Mouse (Mus musculus) spleen, adult 2 months (tissue): ENCODE measurements around the gene Fntb. TPM values are rescaled to one million over a fixed set of nuclear protein-coding genes. Genes with fewer than 3 reads are reported as not detected.
"Not testable (repeated sequence)": the region's sequence is repeated elsewhere in the genome, so short reads cannot be mapped to it uniquely, and the experiment has no call there.

Experiments used
- DNase-seq, 2 experiments: peaks; one replicate each; pipeline versions ENCODE4 v3.0.0 to v3.0.0-alpha.2; 2012 to 2021; ENCODE audit warnings: low spot score in 2 of 2, low read depth in 1 of 2
- H3K27ac ChIP-seq: fragments of 200-500 bp; 2 replicates; pipeline ENCODE4 v1.5.1; 2012; ENCODE audit warnings: low read length, inconsistent platforms; ENCODE audit not compliant: insufficient read depth
- H3K27me3 ChIP-seq: fragments of 200-500 bp; 2 replicates; pipeline ENCODE4 v1.6.1; 2012; ENCODE audit warnings: mild to moderate bottlenecking, moderate library complexity, low read length, inconsistent platforms; ENCODE audit not compliant: control insufficient read depth, insufficient read depth
- H3K36me3 ChIP-seq: fragments of 200-500 bp; 2 replicates; pipeline ENCODE4 v1.6.1; 2012; ENCODE audit warnings: mild to moderate bottlenecking, low read length, inconsistent platforms; ENCODE audit not compliant: control insufficient read depth, insufficient read depth
- H3K4me1 ChIP-seq: fragments of 200-500 bp; 2 replicates; pipeline ENCODE4 v1.6.1; 2011; ENCODE audit warnings: inconsistent platforms; ENCODE audit not compliant: control insufficient read depth, insufficient read depth, insufficient read length
- H3K4me3 ChIP-seq: fragments of 200-500 bp; 2 replicates; pipeline ENCODE4 v1.5.1; 2011; ENCODE audit warnings: mild to moderate bottlenecking, inconsistent platforms; ENCODE audit not compliant: insufficient read depth, insufficient read length; ENCODE audit errors: extremely low read depth
- CTCF ChIP-seq: fragments of 200-500 bp; IDR thresholded peaks from 2 replicates; pipeline ENCODE4 v1.5.1; 2011; ENCODE audit warnings: mild to moderate bottlenecking, inconsistent platforms; ENCODE audit not compliant: insufficient read depth, insufficient read length, insufficient replicate concordance; ENCODE audit errors: extremely low read depth
- POLR2A ChIP-seq: fragments of 200-500 bp; IDR thresholded peaks from 2 replicates; pipeline ENCODE4 v1.6.1; 2011; ENCODE audit warnings: low read depth, low read length, inconsistent platforms
- WGBS: fragments of 180-500 bp; shearing (Covaris S2); methylation state at CpG from one replicate; pipeline ENCODE4 v1.1.7; 2018; 5-methylcytosine and 5-hydroxymethylcytosine counted together
- polyA plus RNA-seq: library from polyadenylated mRNA; depleted of rRNA; stranded (reverse); fragments of >200 nt; gene quantifications from 2 replicates; pipeline ENCODE4 v1.2.3, GENCODE M21; 2012

The Fntb gene
- polyA plus RNA-seq, 1 experiment: 18.7 TPM

DNA sequence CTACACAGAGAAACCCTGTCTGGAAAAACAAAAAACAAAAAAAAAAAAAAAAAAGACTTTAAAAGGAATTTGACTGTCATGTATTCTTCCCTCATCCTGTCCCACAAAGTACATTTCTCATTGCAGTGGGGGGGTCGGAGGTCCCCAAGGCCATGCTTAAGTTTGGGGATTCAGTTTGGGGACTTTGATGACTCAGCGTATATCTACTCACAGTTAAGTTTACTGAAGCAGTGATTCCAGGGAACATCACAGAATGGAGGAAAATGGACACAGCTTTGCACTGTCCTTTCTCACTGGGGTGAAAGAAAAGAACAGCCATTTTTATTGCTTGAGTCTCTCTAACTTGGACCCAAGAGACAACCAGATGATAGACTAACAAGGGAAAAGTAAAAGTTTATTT, 87.0 kb downstream of the Fntb start:
- TF ChIP-seq CTCF (no peak), POLR2A (no peak)
- no peak overlapping the region for H3K4me3 ChIP-seq
- H3K27ac ChIP-seq: 0 out of 2 replicates have a peak overlapping the region, but pooled peaks have one; percentile 16
- 87% methylated on average over 2 of the region's 2 CpGs for WGBS
- H3K4me1 ChIP-seq: peaks cover 2% of the 10 kb centered on the region; the same call in 1 of the 2 replicates
- no peak for DNase-seq
- no peaks in the 10 kb centered on the region for H3K36me3 ChIP-seq
- no peaks in the 10 kb centered on the region for H3K27me3 ChIP-seq

DNA sequence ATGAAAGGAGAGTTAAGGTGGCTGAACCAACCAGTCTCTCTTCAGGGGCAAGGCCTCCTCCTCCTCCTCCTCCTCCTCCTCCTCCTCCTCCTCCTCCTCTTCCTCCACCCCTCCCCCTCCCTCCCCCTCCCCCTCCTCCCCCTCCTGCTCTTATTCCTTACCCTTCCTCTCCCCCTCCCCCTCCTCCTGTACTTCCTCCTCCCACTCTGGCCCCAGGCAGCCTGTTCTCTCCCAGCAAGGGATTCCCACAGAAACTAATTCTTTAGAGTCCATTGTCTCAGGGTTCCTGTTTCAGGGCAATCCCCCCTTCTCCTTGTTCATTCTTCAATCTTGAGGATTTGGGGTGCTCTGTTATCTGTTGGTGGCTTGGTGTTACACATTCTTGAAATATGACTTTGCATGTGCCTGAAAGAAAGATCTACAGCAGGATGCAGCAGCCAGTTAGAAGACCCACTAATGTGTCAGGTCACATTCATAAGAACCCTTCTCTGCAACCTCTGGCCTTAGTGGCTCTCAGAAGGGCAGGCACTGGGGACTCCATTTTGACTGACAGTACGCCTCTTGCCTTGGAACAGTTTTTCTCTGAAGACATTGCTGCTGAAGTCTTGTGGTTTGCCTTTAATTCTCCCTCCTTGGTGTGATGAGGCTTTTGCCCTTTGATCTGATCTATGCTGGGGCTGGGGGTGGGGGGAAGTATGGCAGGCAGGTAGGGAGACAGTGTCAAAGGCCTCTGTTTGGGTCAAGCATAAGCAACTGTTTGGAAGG, 88.2 kb downstream of the Fntb start:
- H3K36me3 ChIP-seq: no peaks in the 10 kb centered on the region
- DNase-seq: no peak
- no peak for TF ChIP-seq CTCF
- H3K27ac ChIP-seq: peak overlapping the region; percentile 49
- H3K4me1 ChIP-seq: peaks cover 2% of the 10 kb centered on the region; the same call in 1 of the 2 replicates
- H3K27me3 ChIP-seq: no peaks in the 10 kb centered on the region
- WGBS: 81% methylated on average over 1 of the region's 1 CpGs
- no peak overlapping the region for H3K4me3 ChIP-seq

DNA sequence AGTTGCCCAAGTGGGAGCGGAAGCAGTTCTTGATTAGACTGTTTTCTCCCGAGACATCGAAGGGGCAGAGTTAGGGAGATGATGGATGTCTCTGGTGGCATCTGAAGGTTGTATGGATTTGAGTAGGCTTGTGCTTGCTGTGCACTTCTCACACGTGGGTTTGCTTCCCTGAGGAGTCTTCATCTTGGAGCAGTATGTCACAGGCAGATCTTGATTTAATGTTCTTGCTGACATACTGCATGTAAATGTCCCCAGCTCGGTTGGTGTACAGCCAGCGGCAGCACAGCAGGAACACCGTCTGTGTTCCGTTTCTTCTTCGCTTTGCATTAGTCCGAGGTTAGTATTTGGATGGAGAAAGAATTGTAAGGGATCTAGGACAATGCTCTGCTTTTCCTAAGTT, 91.7 kb downstream of the Fntb start:
- WGBS: 93% methylated on average over 10 of the region's 10 CpGs
- no peak overlapping the region for H3K27ac ChIP-seq
- no peaks in the 10 kb centered on the region for H3K27me3 ChIP-seq
- no peak for DNase-seq
- H3K4me1 ChIP-seq: peaks cover 4% of the 10 kb centered on the region; the same call in 1 of the 2 replicates
- no peak overlapping the region for H3K4me3 ChIP-seq
- TF ChIP-seq POLR2A: no peak
- H3K36me3 ChIP-seq: no peaks in the 10 kb centered on the region

DNA sequence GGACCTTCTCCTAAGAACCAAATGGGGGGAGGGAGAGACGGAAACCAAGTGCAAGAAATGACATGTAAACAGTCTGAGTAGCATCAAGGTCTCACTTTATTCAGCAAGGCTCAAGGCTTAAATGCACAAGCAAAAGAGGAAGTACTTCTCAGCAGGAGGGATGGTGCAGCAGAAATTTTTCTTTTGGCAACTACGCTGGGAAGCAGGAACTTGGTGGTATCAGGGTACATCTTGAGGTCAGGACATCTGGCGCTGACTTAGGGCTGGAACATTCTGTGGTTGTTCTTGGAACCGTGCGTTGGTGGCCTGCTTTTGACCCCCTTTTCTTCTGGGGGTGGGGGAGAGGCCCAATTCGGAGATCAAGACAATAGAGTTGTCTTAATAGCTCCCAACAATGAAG, 93.4 kb downstream of the Fntb start:
- not testable (repeated sequence) for H3K27me3 ChIP-seq, H3K27ac ChIP-seq, H3K36me3 ChIP-seq, H3K4me3 ChIP-seq, H3K4me1 ChIP-seq, DNase-seq
- 84% methylated on average over 6 of the region's 6 CpGs for WGBS

DNA sequence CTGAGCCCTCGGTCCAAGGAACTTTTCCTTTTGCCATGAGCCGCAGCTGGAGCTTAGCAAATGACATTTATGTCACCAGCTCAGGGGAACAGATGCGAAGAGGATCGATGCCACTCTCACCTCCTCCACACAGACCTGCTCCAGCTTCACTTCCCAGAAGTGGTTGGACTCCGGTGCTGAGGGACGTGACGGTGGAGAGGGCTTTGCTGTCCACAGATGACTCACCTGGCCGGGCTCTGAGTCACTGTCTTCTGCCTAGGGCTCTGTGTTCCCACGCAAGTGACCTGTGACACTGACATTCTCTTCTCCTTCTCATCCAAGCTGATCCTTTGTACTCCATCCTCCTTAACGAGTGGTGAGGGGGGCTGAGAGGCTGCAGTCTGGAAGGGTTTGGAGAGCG, 98.3 kb downstream of the Fntb start:
- WGBS: 95% methylated on average over 11 of the region's 11 CpGs

DNA sequence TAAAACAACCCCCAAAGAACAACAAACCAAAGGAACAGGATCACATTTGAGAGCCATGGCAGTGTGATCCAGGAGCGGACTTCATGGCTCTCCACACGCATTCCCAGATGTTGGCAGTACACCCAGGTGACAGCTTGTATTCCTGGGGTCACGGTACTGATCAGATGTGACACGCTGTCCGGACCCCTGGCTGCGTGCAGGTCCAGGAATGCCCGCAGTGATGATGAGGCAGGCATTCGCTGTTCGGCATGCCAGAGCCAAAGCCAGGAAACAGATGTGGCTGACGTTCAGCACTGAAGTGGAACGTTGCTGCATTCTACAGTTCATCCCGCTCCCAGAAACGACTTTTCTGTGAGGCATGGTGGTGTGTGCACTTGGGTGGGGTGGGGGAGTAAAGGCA, 99.9 kb downstream of the Fntb start:
- H3K27me3 ChIP-seq: no peaks in the 10 kb centered on the region
- 94% methylated on average over 13 of the region's 13 CpGs for WGBS
- H3K4me1 ChIP-seq: no peaks in the 10 kb centered on the region
- no peak for DNase-seq
- no peak overlapping the region for H3K27ac ChIP-seq
- no peak overlapping the region for H3K4me3 ChIP-seq
- 0 out of 2 replicates have a peak, but pooled peaks cover 1% of the 10 kb centered on the region for H3K36me3 ChIP-seq
- no peak for TF ChIP-seq CTCF
- no peak for TF ChIP-seq POLR2A

More for the DNA sequence above, 98.3 kb downstream of the Fntb start:
- TF ChIP-seq CTCF (no peak), POLR2A (no peak)
- no peak for DNase-seq
- Histone ChIP-seq H3K4me1 (peaks cover 2% of the 10 kb centered on the region; the same call in 1 of the 2 replicates), H3K27ac (no peak overlapping the region), H3K36me3 (0 out of 2 replicates have a peak, but pooled peaks cover 1% of the 10 kb centered on the region), H3K27me3 (no peaks in the 10 kb centered on the region), H3K4me3 (no peak overlapping the region)

DNA sequence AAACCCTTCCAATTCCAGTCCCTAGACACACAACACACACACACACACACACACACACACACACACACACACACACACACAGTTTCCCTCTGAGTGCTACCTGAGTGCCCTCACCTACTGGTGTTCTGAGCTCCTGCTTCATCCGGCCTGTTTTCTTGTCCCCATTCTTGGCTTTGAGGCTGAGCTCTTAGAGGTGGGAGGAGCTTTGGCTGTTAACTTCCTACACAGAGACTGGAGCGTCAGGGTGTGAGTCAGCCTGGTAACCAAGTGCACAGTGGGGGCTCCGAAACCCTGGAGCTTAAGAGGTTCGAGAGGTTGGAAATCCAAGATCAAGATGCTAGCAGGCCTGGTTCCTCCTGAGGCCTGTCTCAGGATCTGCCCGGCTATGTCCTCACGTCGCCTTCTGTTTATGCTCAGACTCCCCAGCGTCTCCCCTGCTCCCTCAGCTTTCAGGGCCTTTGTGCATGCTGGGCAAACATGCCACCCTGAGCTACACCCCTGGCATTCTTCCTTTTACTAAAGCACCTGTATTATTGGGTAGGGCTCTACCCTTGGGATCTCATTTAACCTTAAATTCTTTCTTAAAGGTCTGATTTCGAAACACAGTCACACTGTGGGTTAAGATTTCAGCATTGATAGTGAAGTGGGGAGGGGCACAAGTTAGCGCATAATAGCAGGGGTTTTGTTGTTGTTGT, 102.3 kb downstream of the Fntb start:
- no peak for TF ChIP-seq POLR2A
- TF ChIP-seq CTCF: no peak
- WGBS: 72% methylated on average over 10 of the region's 10 CpGs
- no peaks in the 10 kb centered on the region for H3K4me1 ChIP-seq

More for the DNA sequence above, 102.3 kb downstream of the Fntb start:
- Histone ChIP-seq H3K4me3 (no peak overlapping the region), H3K36me3 (0 out of 2 replicates have a peak, but pooled peaks cover 1% of the 10 kb centered on the region), H3K27ac (peak overlapping the region; percentile 44; the same call in 1 of the 2 replicates), H3K27me3 (no peaks in the 10 kb centered on the region)
- no peak for DNase-seq
